Mouse (Mus musculus) lung, postnatal 25 days (tissue): ENCODE data around the gene Vsig10l.

Source experiments
- DNase-seq: peaks from one replicate; pipeline ENCODE4 v3.0.0; 2022; ENCODE audit warnings: low spot score

Gene Vsig10l

DNA sequence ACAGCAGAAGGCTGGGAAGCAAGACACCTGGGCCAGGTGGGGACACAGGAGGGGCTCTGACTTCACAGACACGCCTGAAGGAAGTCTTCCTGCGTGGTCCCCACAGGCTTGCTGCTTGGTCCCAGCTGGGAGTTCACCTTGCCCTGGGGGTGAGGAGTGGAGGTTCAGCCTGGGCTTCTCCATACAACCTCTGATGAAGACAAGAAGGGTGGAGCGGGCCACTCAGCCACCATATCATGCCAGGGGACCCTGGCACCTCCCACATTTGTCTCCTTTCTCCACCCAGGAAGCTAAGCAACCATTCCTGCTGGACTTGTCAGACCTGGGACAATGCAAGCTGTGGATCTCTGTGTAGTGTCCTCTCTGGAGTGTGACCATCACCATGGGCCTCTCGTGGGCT, at the start of gene Vsig10l:
Gene Vsig10l (plus strand): TSS at position 301 of the 400 bp plus-strand sequence.
- no peak for DNase-seq

DNA sequence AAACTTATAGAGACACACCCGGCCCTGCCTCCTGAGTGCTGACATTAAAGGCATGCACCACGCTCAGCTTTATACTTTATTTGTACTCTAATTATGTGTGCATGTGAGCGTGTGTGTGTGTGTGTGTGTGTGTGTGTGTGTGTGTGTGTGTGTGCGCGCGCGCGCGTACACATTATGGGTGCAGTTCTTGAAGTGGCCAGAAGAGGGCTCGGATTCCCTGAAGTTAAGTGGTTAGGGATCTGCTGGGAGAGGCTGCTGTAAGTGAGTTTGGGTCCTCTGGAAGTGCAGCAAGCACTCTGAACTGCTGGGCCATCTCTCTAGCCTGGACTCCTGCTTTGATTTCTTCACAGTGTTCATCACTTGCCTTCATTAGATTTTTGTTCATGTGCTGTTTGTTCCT, 45.7 kb upstream of the Vsig10l start:
- no peak for DNase-seq

DNA sequence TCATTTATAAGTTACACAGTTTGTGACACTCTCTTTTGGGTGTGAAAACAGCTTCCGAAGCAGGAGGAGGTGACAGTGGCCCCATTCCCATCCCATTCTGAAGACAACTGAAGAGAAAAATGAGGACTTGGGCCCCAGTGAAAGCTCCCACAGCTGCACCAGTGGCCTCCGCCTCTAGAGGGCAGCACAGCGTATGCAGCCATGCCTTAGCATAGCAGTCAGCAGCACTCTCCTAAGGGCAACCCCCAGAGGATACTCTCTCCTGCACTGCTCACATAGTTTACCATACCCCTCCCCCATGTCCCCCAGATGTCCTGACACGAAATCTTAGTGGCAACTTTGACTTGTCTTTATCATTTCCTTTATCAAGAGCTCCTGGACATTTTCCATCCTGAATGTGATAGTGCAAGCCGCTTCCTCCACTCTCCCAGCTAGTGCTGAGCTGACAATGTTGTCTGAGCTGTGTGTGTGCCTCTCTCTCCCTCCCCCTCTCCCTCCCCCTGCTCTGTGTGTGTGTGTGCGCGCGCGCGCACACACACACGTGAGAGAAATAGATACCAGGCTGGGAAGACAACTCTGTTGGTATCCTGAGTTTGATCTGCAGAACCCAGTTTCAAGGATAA, 39.8 kb upstream of the Vsig10l start:
- peak; percentile 82 for DNase-seq

DNA sequence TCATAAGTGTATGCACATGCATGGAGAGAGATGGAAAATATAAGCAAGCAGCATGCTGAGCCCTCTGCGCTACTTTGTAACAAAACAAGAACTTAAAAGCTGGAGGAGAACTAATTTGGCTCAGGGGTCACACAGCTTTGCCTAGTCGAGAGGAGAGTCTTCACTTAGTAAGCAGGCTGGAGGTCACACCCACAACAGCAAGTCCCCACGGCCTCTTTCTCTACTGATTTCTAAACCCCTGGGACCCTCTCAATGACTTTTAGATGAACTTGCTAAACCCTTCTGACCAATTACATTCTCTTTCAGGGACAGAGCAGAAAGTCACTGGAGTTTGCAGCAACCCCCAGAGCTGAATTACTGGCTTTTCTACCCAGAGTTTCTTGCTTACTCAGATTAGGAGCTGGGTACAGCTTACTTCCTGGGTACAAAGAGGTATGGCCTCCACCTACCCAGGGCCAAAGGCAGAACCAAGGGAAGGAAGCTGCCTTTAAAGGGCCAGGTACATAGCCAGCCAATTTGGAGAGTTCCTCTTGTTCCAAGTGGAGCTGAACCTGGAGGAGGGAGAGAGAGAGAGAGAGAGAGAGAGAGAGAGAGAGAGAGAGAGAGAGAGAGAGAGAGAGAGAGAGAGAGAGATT, 38.8 kb upstream of the Vsig10l start:
- no peak for DNase-seq

DNA sequence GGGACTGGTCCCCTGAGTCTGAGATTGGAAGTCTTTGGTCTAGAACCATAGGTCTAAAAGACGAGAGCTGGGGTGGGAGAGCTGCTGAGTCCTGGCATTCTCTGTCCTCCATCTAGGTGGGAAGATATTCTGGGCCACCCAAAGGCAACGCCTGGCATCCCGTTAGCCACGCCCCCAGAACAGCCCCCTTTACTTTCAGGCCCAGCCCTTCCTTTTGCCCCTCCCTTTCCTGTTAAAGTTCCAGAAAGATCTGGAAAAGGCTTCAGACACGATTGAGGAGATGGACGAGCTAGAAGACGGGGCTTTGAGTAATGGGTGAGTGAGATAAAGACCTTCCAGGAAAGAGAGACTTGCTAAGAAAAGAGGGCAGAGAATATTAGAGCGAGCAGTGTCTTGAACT, 35.5 kb upstream of the Vsig10l start, which contains the start of gene Lim2:
Gene Lim2 (plus strand): TSS at position 265 of the 400 bp plus-strand sequence.
- DNase-seq, result no peak

DNA sequence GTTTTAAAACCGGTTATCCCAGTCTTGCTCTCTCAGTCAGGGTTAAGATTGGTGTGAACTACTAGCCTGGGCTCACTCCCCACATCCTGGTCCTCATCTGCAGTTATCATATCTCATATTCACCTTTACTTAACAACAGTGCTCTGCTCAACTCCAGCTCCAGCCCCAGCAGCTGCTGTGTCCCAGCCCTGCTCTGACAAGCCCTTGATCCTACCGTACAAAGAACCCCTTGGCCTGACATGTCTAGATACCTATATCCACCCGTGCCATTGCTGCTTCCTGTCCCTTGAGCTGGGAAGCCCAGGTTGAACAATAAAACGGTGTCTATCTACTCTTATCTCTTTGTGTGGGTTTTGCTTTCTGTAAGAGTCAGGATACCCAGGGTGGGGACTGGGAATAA, 33.5 kb upstream of the Vsig10l start:
- DNase-seq, result no peak

DNA sequence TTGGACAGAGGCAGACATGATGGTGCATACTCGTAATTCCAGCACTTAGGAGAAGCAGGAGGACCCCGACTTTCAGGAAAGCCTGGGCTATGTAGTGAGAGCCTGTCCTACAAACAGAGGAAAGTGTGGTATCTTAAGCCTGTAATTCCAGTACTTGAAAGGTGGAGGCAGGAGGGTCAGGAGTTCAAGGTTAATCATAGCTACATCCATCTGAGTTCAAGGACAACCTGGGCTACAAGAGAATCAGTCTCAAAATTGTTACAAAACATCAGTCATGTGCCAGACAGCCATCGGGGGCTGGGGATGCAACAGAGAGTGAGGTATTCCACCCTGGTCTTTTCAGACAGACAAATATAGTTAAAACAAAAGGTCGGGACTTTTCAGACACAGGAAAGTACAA, 30.1 kb upstream of the Vsig10l start:
- no peak for DNase-seq

DNA sequence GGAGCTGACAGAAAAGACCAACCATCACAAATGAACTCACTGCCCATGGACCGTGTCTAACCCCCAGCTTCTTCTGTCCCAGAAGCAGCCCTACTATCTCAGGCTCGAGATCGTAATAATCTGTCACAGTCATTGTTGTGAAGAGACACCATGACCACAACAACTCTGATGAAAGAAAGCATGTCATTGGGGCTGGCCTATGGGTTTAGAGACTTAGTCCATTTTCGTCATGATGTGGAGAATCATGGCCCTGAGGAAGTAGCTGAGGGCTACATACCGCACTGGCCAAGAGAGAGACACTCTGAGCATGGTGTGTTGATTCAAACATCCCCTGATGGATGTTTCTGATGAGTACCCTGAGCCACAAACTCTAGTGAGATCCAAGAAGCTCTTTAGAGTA, 28.3 kb upstream of the Vsig10l start:
- DNase-seq, result no peak

DNA sequence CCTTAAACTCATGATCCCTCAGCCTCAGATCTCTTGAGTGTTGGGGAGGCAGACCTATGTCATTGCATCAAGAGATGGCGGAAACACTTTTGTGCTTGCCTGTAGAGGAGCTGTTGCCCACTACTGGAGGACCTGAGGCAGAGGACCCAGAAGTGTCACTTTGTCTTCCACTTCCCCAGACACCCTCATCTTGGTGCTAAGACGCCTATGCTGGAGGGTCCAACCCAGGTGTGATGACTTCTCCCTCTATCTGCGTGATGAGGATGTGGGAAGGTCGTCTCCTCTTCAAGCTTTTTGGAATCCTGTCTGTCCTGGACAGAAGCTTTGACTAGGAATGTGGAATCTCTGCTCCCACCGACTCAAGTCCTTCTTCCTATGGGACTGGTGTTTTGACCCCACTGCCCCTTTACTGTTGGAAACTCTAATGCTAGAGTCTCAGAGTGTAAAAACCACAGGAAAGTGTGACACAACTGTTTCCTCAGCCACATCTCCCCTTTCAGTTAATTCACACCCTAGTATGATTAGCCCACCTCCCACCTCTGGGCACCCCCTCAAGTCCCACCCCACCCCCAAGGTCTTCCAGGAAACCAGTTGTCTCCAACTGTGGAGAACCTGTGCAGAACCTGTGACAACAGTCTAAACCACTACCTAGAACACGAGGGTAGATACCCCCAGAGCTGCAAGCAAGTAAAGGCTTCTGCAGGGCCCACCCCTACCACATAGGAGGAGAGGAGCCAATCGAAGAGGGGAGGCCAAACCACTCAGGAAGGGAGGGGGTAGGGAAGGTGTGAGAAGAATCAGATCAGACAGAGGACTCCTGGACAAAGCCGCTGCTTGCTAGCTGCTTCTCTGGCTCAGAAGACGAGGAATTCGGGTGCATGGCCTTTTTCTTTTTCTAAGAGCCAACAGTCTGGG, 26.4 kb upstream of the Vsig10l start, which contains the start of gene Nkg7:
Gene Nkg7 (plus strand): TSS at position 733 of the 915 bp plus-strand sequence.
- no peak for DNase-seq

DNA sequence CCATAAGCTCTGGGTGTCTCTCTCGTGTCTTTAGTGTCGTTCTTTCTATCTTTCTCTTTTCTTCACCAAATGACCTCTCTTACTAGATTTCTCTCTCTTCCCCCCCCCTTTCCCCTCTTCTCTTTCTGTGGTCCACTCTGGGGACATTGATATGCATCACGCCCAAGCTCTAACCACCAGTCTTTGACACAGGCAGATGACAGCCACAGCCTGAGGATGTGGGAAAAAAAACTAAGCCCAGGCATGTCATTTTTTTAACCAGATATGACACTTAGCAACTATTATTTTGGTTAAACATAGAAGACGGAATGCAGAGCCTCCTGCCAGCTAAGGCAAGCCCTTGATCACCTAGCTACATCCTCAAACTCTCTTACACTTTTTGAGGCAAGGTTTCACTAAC, 24.3 kb upstream of the Vsig10l start:
- no peak for DNase-seq

DNA sequence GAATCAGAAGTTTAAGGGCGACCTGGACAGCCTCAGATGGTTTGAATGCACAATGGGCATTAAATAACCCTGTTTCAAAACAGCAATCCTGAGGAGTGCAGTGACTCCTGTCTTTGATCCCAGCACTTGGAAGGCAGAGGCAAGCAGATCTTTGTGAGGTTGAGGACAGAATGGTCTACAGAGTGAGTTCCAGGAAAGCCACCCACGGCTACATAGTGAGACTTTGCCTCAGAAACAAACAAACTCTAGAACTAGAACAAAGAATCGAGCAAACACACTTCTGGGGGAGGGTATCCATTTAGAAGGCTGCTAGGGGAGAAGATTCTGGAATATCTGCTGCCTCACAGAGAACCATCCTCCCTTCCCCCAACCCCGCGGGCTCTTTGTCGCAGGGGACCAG, 22.5 kb upstream of the Vsig10l start, which contains the start of gene Cldnd2:
Gene Cldnd2 (plus strand): TSS at position 301 of the 400 bp plus-strand sequence.
- no peak for DNase-seq

DNA sequence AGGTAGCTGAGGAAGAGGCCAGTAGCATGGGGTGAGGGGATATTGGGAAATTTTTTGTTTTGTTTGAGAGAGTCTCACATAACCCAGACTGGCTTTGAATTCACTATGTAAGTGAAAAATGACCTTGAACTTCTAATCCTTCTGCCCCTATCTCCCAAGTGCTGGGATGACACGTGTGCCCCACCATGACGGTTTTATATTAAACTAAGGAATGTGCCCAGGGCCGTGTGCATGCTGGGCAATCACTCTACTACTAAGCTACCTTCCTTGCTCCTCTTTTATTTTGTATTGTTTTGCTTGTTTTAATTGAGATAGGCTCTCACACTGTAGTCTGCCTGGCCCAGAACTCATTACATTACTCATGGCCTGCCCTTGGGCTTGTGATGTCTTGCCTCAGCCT, 21.9 kb upstream of the Vsig10l start:
- DNase-seq, result no peak

DNA sequence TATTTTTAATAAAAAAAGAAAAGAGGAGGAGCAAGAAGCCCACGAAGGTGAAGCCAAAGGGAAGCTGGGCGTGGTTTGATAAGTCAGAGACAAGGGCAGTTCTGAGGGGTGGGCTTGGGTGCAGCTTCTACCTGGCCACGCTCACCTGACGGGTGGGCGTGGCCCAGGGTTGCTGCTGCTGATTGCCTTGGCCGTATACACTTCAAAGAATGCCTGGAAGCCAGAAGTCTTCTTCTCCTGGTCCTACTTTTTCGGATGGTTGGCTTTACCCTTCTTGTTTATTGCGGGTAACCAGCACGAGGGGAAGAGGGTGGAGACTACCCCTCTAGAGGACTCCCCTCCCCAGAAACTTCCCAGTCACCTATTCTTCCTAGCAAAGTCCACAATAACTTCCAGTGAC, 20.3 kb upstream of the Vsig10l start:
- no peak for DNase-seq

DNA sequence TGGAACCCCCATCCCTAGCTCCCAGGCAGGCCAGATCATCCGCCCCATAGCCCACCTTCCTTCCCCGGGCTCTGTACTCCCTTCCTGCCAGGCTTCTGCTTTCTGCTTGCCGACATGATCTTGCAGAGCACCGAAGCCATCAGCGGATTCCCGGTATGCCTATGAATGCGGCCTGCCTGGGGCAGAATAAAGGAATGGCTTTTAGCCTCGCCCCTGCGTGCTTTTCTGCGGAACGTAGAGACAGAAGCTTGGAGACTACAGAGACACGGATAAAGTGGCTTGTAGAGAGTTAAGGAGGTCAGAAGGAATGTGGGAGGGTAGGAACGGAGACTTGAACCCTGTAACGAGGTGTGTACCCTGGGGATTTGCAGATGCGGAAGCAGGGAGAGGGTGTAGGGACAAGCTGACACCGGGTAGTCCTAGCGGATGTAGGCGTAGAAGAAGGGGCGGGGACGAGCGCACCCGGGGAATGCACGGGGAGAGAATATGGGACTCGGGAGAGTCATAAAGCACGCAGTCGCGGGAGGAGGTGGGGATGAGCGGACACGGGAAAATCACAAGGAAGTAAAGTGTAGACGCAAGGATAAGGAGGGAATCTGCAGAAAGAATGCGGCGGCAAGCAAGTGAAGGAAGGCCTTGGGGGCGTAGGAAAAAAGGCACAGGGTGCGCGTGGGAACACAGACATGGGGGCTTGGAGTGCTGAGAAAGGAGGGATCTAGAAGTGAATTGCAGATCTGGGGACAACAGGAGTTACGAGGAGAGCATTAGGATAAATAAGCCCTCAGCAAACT, 19.6 kb upstream of the Vsig10l start:
- DNase-seq, result peak; percentile 90

DNA sequence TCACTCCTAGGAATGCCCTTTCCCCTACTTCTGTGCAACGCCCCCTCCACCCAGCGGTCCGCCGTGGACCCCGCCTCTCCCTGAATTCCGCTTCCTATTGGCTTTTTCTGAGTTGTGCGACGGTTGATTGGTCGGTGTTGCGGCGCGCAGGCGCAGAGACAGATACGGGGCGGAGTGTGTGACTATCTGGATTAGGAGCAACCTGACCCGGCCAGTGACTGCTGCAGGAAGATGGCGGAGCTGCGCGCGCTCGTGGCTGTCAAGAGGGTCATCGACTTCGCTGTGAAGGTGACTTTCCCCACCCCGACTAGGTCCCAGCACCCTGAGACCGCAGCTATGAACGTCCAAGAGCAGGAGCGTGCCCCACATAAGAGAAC, 19.0 kb upstream of the Vsig10l start, which contains the start of the genes Etfb and Gm45233:
Gene Etfb (plus strand): TSS at position 167 of the 377 bp plus-strand sequence.
Gene Gm45233 (plus strand): TSS at position 212 of the 377 bp plus-strand sequence.
- peak; percentile 98 for DNase-seq

DNA sequence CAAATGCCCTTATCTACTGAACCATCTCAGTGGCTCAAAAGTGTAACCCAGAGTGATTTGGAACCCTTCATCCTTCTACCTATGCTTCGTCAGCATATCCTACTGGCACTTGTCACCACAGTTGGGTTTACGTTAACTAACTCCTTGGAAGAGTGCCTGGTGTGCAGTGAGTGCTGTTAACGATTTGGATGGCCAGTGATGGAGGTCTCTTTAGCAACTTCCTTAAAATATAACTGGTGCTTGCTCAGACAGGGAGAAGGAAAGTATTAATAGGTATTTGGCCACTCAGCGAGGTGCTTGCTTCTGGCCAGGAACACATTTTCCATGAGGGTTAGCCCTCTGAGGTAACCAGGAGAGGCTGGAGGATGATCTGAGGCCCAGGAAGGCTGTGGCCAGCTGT, 15.2 kb upstream of the Vsig10l start:
- DNase-seq, result peak; percentile 23

DNA sequence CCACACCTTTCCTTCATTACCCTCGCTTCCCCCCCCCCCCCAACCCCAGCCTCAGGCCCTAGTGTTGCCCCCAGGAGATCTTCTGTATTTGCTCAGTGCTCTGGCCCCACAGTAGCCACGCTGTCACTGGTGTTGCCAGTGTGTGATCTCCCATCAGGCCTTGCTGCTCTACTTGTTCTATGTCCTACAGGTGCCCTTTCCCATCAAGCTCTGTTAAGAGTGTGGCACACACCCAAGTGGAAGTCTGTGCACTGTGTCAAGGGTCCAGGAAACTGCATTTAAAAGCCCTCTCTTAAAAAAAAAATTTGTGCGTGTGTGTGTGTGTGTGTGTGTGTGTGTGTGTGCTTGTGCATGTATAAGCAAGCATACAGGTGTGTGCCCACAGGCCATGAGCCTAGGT, 14.7 kb upstream of the Vsig10l start:
- peak; percentile 36 for DNase-seq

DNA sequence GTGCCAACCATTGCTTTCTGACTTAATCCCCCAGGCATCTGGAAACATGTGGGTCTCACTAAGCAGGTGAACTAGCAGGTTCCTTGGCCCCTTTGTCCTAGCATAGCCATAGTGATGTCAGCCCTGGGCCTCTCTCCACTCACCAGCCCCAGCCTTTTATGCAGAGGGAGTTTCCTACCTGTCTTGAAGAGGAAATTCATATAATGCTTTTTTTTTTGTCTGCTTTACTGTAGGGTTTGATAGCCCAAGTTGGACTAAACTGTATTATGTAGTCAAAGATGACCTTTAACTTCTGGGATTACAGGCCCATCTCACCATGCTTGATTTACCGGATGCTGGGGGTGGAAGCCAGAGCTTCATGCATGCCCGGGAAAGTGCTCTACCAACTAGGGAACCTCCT, 13.1 kb upstream of the Vsig10l start:
- no peak for DNase-seq

DNA sequence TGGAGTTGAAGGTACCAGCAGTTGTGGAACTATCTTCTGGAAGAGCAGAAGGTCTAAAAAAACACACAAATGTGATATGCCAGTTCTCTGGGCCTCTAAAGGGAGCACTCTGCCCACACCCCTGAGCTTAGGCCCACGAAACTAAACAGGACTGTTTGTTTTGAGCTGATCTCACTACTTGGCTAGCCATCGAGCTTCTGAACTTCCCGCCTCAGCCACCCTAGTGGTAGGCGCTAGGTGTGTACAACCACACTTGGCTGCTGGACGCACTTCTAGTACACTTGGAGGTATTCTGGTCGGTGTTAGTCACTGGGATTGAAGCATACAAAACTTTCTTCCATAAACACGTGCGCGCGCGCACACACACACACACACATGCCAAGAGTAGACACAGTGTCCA, 11.2 kb upstream of the Vsig10l start:
- DNase-seq, result no peak

DNA sequence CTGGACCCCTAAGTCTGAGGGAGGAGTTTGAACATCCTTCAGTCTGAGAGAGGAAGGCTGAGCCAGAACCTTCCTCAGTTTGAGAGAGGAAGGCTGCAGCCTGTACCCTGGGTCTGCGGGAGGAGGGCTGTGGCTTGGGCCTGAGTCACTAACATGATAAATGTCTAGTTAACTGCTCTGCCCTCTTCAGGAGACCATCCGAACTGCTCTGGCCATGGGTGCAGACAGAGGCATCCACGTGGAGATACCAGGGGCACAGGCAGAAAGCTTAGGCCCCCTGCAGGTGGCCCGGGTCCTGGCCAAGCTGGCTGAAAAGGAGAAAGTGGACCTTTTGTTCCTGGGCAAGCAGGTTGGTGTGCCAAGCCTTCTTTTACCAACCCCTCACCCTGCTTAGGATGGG, 10.3 kb upstream of the Vsig10l start:
- DNase-seq, result no peak

DNA sequence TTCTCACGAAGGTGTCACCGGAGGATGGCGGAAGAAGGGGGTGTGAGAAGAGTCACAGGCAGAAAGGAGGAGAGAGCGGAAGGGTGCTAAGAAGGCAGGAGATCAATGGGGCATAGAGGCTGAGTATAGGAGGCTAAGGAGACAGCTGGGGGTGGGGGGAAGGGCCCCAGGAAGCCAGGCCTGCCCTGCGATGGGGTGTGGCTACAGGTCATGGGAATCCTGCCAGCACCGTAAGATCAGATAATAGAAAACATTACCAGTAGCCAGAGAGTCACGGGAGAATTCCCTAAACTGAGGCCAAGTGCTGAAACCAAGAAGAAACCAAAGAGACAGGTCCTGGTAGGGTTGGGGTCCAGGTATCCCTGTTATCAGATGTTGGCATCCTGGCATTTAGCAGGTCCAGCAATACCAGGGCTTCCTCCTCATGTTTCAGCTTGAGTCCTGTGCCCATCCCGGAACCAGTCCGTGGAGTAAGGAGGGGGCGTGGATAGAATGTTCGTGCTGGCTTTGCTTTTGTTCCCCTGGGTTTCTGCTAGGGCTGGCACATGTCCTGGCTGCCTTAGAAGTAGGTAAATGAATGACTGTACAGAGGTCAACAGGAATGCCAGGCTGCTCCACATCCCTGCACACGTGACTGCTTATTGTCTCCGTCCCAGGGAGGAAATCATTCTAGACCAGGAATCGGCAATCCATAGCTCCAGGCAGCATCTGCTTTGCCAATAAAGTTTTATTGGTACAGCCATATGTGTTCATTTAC, 9.2 kb upstream of the Vsig10l start:
- DNase-seq, result peak; percentile 43
